Mouse (Mus musculus) urinary bladder, postnatal 4 days (tissue): ENCODE data around the gene Cpvl.
A peak's percentile ranks its signal among the peaks of the same experiment; 100 is the strongest.

Experiments
- DNase-seq, 2 experiments: peaks; one replicate each; pipeline ENCODE4 v3.0.0; 2021 to 2022; ENCODE audit warnings: low spot score in 2 of 2

The Cpvl gene

DNA sequence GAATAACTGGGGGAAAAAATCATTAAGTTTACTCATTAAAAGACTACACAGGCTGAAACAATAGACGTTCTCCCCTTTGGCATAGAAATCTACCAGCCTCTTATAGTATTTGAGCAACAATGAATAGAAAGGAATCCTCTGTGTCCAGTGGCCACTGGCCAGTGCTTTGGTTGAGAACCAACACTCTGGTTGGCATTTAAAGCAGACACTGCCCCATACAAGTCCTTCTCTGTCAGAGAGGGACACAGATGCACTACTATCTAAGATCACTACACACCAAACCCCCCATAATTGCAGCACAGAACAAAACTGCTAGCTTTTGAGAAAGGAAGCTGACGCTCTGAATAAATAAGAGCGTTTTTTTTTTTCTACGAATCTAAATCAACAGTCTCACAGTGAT lies 93.5 kb downstream of the Cpvl start:
- DNase-seq, result no peak

- no peak for DNase-seq
Observed at GRCm38 (mm10) chr6:53884496-53884895, 94.0 kb downstream of the Cpvl start.

- DNase-seq, result no peak
Observed at GRCm38 (mm10) chr6:53883405-53883804, 95.1 kb downstream of the Cpvl start.

DNA sequence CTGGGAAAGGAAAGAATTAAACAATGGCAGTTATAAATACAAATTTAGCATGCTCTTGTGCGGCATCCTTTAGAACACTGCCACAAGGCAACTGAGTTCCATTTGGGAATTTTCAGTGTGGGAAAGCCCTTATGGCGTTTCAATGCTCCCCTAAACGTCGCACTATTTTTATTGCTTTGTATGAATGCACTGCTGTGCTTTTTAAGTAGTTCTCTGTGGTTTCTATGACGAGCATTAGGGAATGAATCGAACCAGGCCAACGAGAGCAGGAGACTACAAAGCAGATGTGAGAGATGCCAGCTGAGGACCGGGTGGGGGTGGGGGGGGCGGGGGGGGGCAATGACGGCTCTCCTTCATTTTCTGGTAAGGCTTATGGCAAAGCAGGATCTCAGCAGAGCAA lies 96.8 kb downstream of the Cpvl start:
- DNase-seq, result no peak

DNA sequence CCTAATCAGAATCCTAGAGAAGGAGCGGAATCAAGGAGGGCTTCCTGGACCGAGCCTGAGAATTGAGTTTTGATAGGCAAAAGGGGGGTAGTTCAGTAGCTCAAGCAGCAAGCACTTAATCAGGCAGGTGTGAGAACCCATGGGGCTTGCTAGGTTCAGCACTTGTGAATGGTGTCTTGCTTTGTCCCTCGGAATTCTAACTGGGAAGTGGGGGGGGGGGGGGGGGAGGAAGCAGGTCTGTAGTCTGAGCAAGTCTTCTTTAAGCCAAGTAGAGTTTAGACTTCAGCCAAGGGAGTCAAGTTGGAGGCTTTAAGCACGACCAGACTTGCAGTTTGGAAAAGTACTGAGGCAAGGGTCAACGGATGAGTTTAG lies 97.2 kb downstream of the Cpvl start:
- DNase-seq, result no peak

DNA sequence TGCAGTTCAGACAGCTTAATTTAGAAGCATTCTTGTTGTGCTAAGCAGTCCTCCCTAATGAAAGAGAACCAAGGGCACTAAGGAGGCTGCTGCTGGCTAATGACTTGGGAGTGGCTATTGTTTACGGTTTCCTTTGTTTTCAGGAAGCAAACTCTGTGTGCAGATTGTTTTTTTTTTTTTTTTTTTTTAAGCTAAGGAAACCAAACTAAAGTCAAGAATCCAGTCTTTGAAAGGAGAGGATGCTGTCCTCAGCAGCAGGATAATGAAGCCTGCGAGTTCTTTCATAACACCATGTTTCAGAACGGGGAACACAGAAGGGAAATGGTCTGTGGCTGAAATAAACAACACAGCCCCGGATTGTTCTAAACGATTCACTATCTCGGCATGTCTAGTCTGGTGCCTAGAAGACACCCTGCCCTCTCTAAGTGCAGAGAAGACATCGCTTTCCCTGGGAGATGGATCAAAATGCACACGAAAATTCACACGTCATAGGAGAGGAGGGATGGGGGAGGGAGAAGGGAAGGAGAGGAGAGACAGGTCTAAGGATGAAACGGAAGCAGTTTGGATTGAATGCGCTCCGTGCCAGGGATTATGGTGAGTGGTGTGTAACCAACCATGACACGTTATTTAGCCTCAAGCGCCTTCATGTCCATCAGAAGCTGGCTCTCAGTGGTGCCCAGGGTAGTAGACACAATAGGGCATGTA lies 97.8 kb downstream of the Cpvl start:
- DNase-seq, result no peak

DNA sequence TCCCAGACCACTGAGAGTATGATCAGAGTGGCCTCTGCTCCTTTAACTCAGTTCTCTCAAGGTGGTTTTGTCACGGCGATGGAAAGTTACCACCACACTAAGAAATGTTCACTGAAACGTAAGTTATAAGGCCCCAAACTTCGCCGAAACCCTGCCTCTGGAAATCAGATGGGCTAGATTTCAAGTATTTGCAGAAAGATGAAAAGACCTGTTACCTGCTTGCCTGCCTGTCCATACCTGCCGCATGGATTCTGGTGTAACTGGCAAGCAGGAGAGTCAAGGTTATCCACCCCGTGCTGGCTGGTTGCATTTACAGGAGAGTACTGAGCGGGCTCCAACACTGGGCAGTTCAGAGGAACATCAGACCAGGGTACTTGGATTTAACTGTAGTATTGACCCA lies 98.9 kb downstream of the Cpvl start:
- peak in 1 of 2 experiments; percentile 37 for DNase-seq

- no peak for DNase-seq
Observed at GRCm38 (mm10) chr6:53874881-53875429, 103.5 kb downstream of the Cpvl start.

DNA sequence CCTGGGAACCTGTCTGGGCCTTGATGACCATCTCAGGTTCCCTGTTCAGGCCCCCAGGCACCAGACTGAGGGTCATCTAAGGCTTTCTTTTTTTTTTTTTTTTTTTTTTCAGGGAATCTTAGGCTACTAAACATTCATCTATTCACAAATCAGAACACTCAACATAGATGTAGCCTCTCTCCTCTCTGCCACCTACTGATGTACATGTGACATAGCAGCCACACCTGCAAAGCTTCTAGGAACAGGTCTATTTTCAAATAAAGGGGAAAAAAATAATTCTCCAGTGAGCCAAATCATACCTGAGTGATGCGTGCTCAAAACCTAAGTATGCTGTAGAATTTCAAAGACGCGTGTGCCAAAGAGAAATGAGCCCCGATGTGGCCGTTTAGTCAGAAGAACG lies 106.6 kb downstream of the Cpvl start:
- DNase-seq, result no peak

DNA sequence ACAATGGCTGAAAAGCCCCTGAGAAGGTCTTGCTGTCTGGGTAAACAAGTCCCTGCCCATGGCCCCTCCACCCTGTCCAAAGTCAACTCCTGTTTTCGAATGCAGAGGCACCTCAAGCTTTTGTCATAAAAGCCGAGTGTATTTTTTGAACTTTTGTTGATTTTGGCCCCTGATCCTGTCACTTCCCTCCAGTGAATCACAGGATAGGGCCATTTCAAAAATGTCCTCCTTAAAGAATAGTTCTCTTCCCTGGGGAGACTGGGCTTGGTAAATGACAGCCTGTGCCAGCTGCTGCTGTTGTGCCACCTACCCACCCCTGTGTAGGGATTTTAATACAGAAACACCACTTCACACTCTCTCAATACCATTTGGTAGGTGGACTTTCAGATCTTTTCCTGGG lies 115.5 kb downstream of the Cpvl start:
- no peak for DNase-seq

DNA sequence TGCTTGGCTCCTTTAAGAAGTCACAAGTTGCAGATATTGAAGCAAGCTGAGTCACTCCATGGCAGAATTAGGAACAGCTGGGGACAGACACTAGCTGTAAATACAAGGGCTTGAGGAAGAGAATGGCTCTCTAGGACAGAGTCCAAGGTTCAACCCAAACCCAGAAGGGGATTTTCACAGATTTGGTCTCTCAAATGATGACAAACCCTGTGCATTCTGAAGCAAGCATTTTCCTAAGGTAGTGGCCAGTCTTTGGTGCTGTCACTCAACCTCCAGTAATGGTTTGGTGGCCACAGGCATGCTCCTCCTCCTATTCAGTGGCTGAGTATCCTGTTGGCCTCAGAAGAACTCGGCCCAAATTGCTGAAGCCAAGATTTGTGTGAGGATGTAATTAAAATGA lies 119.4 kb downstream of the Cpvl start:
- DNase-seq, result no peak

GRCm38 (mm10) chr6:53857822-53858221 lies 120.6 kb downstream of the Cpvl start:
- DNase-seq, result no peak

DNA sequence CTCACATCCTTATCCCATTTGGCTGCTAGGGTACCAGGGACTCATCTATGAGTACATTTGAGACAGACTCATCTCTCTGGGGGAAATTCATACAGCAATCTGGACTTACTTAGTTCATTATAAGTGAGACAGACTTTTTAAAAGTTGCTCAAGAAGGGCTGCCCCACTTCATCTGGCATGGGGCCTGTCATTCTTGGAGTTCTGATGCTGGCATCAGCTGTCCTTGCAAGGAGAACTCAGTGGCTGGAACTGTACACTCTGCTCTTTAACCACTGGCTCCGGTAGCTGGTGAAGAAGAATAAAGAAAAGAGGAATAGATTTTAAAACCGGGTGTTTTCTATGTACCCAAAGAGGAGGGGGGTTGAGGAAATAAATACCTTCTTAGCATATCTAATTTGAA lies 121.7 kb downstream of the Cpvl start:
- no peak for DNase-seq

- no peak for DNase-seq
Observed at GRCm38 (mm10) chr6:53854971-53855856, 123.3 kb downstream of the Cpvl start.

GRCm38 (mm10) chr6:53854226-53854625 lies 124.2 kb downstream of the Cpvl start:
- DNase-seq, result no peak

GRCm38 (mm10) chr6:53853546-53853945 lies 124.9 kb downstream of the Cpvl start:
- DNase-seq, result no peak

- no peak for DNase-seq
Observed at GRCm38 (mm10) chr6:53844626-53845025, 133.8 kb downstream of the Cpvl start.

DNA sequence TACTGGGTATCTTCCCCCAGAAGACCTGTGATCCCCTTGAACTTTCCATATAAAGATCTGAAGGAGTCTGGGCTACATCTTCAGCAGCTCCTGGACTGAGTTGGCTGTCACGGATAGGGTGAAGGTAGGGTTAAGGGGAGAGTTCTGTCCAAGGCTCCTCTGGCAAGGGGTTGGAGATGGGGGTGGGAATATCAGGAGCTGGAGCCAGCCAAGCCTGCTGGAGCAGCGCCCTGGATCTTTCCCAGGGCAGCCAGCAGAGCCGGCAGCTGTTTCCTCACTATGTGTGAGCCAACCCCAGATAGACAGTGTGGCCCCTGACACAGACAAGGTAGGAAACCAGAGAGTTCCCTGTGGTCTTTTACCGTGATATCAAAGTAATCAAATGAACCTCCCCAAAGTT lies 153.3 kb downstream of the Cpvl start:
- peak in 1 of 2 experiments; percentile 58 for DNase-seq
